Mouse (Mus musculus): ENCODE results near the gene Hspb1. TPM values are rescaled to one million over a fixed set of nuclear protein-coding genes. Genes with fewer than 3 reads are reported as not detected.

Gene Hspb1
- polyA plus RNA-seq, 1 experiment from 2014 or later: 129 TPM

GRCm38 (mm10) chr5:135933222-135933899 is 45.6 kb downstream of the Hspb1 start:
- Histone ChIP-seq H3K27ac (peak overlapping the region; percentile 98), H3K9me3 (no peaks in the 10 kb centered on the region), H3K4me3 (peak overlapping the region; percentile 78), H3K4me1 (peaks cover 28% of the 10 kb centered on the region), H3K4me2 (peak overlapping the region; percentile 60), H3K27me3 (no peaks in the 10 kb centered on the region), H3K36me3 (peaks cover 31% of the 10 kb centered on the region), H3K9ac (peak overlapping the region; percentile 91)
- no peak for ATAC-seq (ENCODE audit: borderline replicate concordance, extremely low read depth, low FRiP score, low TSS enrichment)
- WGBS: 5% methylated on average over 11 of the region's 12 CpGs

DNA sequence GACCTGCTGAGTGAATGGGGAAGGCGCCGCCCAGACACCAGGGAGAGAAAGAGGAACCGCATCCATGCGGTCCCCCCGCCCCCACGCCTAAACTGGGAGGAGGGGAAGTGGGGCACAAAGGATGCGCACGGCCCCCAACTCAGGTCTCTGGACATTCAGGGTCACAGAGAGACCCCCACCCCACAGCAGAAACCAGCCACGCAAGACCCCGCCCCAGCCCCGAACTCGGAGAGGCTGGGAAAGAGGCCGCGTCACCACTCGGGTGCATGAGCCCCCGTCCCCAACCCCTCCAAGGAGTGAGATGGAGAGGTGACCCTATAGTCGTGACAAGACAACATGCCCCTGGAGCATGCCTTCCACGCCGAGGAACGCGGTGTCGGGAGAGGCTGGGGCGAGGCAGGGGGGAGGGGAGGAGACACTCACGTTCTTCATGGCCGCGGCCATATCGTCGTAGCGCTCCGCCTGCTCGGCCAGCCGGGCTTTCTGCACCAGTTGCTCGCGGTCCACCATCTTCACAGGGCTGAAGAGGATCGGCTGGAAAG is 46.3 kb downstream of the Hspb1 start:
- H3K4me2 ChIP-seq: peak overlapping the region; percentile 60
- H3K4me3 ChIP-seq: peak overlapping the region; percentile 78
- peak overlapping the region; percentile 91 for H3K9ac ChIP-seq
- H3K36me3 ChIP-seq: peaks cover 28% of the 10 kb centered on the region
- peaks cover 28% of the 10 kb centered on the region for H3K4me1 ChIP-seq
- WGBS: 0% methylated on average over 26 of the region's 35 CpGs
- ATAC-seq (ENCODE audit: borderline replicate concordance, extremely low read depth, low FRiP score, low TSS enrichment): peak; percentile 68
- no peaks in the 10 kb centered on the region for H3K27me3 ChIP-seq
- no peaks in the 10 kb centered on the region for H3K9me3 ChIP-seq
- peak overlapping the region; percentile 98 for H3K27ac ChIP-seq

- under 1% methylated on average over 44 of the region's 48 CpGs for WGBS
- H3K9ac ChIP-seq: peak within 1 kb of the TSS; percentile 91
- peak within 1 kb of the TSS; percentile 98 for H3K27ac ChIP-seq
- peaks cover 28% of the 10 kb centered on the region for H3K4me1 ChIP-seq
- H3K9me3 ChIP-seq: no peaks in the 10 kb centered on the region
- ATAC-seq (ENCODE audit: borderline replicate concordance, extremely low read depth, low FRiP score, low TSS enrichment): peak; percentile 98
- peak within 1 kb of the TSS; percentile 60 for H3K4me2 ChIP-seq
- peak within 1 kb of the TSS; percentile 78 for H3K4me3 ChIP-seq
- H3K27me3 ChIP-seq: no peaks in the 10 kb centered on the region
- H3K36me3 ChIP-seq: peaks cover 22% of the 10 kb centered on the region
Measured at GRCm38 (mm10) chr5:135934481-135935175, 46.9 kb downstream of the Hspb1 start, which contains the start of gene Ywhag. Gene Ywhag, minus strand, starts transcription at chr5:135934616.

GRCm38 (mm10) chr5:135935176-135935523 is 47.4 kb downstream of the Hspb1 start:
- WGBS: 49% methylated on average over 7 of the region's 7 CpGs

GRCm38 (mm10) chr5:135935641-135936190 is 48.0 kb downstream of the Hspb1 start:
- WGBS: 78% methylated on average over 6 of the region's 6 CpGs
- no peak for ATAC-seq (ENCODE audit: borderline replicate concordance, extremely low read depth, low FRiP score, low TSS enrichment)
- H3K9me3 ChIP-seq: no peaks in the 10 kb centered on the region
- no peak overlapping the region for H3K27ac ChIP-seq
- H3K9ac ChIP-seq: no peak overlapping the region
- peaks cover 11% of the 10 kb centered on the region for H3K36me3 ChIP-seq
- H3K27me3 ChIP-seq: no peaks in the 10 kb centered on the region
- no peak overlapping the region for H3K4me2 ChIP-seq
- H3K4me3 ChIP-seq: no peak overlapping the region
- H3K4me1 ChIP-seq: peaks cover 28% of the 10 kb centered on the region

More at GRCm38 (mm10) chr5:135935176-135935523, 47.4 kb downstream of the Hspb1 start:
- no peak for ATAC-seq (ENCODE audit: borderline replicate concordance, extremely low read depth, low FRiP score, low TSS enrichment)
- Histone ChIP-seq H3K36me3 (peaks cover 16% of the 10 kb centered on the region), H3K4me3 (peak overlapping the region; percentile 78), H3K9me3 (no peaks in the 10 kb centered on the region), H3K27ac (peak overlapping the region; percentile 98), H3K4me1 (peaks cover 28% of the 10 kb centered on the region), H3K9ac (peak overlapping the region; percentile 91; the same call in 1 of the 2 replicates), H3K27me3 (no peaks in the 10 kb centered on the region), H3K4me2 (peak overlapping the region; percentile 60)

Other genes starting within 250 kb of the Hspb1 start
- gene Por, start 217.9 kb upstream of the Hspb1 start, polyA plus RNA-seq (2015; fragmentation: Nextera tagmentation; extraction: Ambion mirVana): 64.5 and 67.8 TPM in 2 replicates
- gene Tmem120a, start 143.5 kb upstream of the Hspb1 start, polyA plus RNA-seq (2015; fragmentation: Nextera tagmentation; extraction: Ambion mirVana): 37.7 and 38.3 TPM in 2 replicates
- gene Styxl1, start 109.5 kb upstream of the Hspb1 start, polyA plus RNA-seq (2015; fragmentation: Nextera tagmentation; extraction: Ambion mirVana): 0.24 and 0.57 TPM in 2 replicates
- 452 and 462 TPM in 2 replicates for gene Mdh2, start 109.4 kb upstream of the Hspb1 start, polyA plus RNA-seq (2015; fragmentation: Nextera tagmentation; extraction: Ambion mirVana)
- gene Srrm3, start 81.0 kb upstream of the Hspb1 start, polyA plus RNA-seq (2015; fragmentation: Nextera tagmentation; extraction: Ambion mirVana): 0.20 and 0.64 TPM in 2 replicates
- gene Ywhag, start 46.7 kb downstream of the Hspb1 start, polyA plus RNA-seq (2015; fragmentation: Nextera tagmentation; extraction: Ambion mirVana): 144 and 156 TPM in 2 replicates
- gene Ssc4d, start 86.6 kb downstream of the Hspb1 start, polyA plus RNA-seq (2015; fragmentation: Nextera tagmentation; extraction: Ambion mirVana): 3.2 and 3.5 TPM in 2 replicates
- not detected in 2 replicates for gene Zp3, start 92.2 kb downstream of the Hspb1 start, polyA plus RNA-seq (2015; fragmentation: Nextera tagmentation; extraction: Ambion mirVana)
- gene Dtx2, start 106.9 kb downstream of the Hspb1 start, polyA plus RNA-seq (2015; fragmentation: Nextera tagmentation; extraction: Ambion mirVana): 23.8 TPM in 2 replicates
- gene Upk3b, start 150.6 kb downstream of the Hspb1 start, polyA plus RNA-seq (2015; fragmentation: Nextera tagmentation; extraction: Ambion mirVana): 22.5 and 27.8 TPM in 2 replicates
- 4.2 and 5.1 TPM in 2 replicates for gene Upk3bl, start 166.6 kb downstream of the Hspb1 start, polyA plus RNA-seq (2015; fragmentation: Nextera tagmentation; extraction: Ambion mirVana)
- 2.6 and 4.1 TPM in 2 replicates for gene Rasa4, start 196.0 kb downstream of the Hspb1 start, polyA plus RNA-seq (2015; fragmentation: Nextera tagmentation; extraction: Ambion mirVana)
- 198 and 223 TPM in 2 replicates for gene Polr2j, start 228.7 kb downstream of the Hspb1 start, polyA plus RNA-seq (2015; fragmentation: Nextera tagmentation; extraction: Ambion mirVana)
- 36.7 and 37.5 TPM in 2 replicates for gene Lrwd1, start 248.2 kb downstream of the Hspb1 start, polyA plus RNA-seq (2015; fragmentation: Nextera tagmentation; extraction: Ambion mirVana)
- 15.4 and 18.0 TPM in 2 replicates for gene Alkbh4, start 248.2 kb downstream of the Hspb1 start, polyA plus RNA-seq (2015; fragmentation: Nextera tagmentation; extraction: Ambion mirVana)